Mouse (Mus musculus) neutrophil, adult 5-6 weeks (primary cell): ENCODE measurements around the gene Cant1. TPM values are rescaled to one million over a fixed set of nuclear protein-coding genes. Genes with fewer than 3 reads are reported as not detected.

Source experiments
- ATAC-seq: fragments of 151-379, 151-347 bp; 2 replicates; pipeline ENCODE4 v1.8.0; 2017; ENCODE audit warnings: mild to moderate bottlenecking, moderate TSS enrichment; ENCODE audit not compliant: insufficient number of reproducible peaks, poor library complexity, low FRiP score, severe bottlenecking; ENCODE audit errors: extremely low read depth
- total RNA-seq: library from RNA; stranded (forward); fragments of 200-1000 nt; gene quantifications from 2 replicates; pipeline ENCODE4 v1.2.3, GENCODE M21; 2017

The Cant1 gene
- total RNA-seq: 30.5 and 34.5 TPM in 2 replicates

- peak; percentile 90 for ATAC-seq
Measured at GRCm38 (mm10) chr11:118418834-118419504, at the start of gene Cant1. Gene Cant1, minus strand, starts transcription at chr11:118419086.

- ATAC-seq: no peak
Measured at GRCm38 (mm10) chr11:118467441-118468035, 48.7 kb upstream of the Cant1 start.

- no peak for ATAC-seq
Measured at GRCm38 (mm10) chr11:118460280-118460679, 41.4 kb upstream of the Cant1 start.

DNA sequence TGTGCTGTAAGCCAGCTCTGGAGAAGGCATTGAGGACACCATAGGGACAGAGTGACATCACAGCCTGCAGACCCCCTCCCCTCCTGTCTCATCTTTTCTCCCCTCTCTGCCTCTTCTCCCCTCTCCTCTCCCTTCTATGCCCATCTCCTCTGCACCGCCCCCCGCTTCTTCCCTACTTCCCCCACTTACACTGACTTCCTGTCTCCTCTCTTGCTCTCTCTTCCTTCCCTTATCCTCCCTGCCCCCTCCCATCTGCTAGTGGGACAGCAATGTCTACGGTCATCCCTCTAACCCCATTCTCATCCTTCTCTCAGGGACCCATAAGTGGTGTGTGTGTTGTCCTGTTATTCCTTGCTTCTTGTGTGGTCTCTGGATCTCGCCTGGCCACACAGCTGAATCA is 40.6 kb upstream of the Cant1 start:
- ATAC-seq: no peak

GRCm38 (mm10) chr11:118459051-118459450 is 40.2 kb upstream of the Cant1 start:
- 0 out of 2 replicates have a peak, but pooled peaks have one; percentile 13 for ATAC-seq

DNA sequence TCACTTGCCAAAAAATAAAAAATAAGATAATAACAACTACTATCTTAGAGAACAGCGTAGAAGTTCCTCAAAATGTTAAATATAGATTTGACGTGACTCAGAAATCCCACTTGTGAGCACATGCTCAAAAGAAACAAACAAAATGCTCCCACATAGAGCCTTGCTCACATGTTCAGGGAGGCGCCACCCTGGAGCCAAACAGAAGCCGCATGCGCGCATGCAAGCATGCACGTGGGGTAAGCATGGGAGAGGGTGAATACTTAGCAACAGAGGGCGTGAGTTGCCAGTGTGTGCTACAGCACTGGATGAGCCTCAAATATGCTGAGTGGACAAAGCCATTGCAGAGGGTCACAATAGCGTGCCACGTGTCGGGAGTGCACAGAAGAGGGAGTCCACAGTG is 38.1 kb upstream of the Cant1 start:
- ATAC-seq: no peak

- ATAC-seq: no peak
Measured at GRCm38 (mm10) chr11:118455788-118456187, 36.9 kb upstream of the Cant1 start.

GRCm38 (mm10) chr11:118453886-118454671 is 35.2 kb upstream of the Cant1 start:
- no peak for ATAC-seq

DNA sequence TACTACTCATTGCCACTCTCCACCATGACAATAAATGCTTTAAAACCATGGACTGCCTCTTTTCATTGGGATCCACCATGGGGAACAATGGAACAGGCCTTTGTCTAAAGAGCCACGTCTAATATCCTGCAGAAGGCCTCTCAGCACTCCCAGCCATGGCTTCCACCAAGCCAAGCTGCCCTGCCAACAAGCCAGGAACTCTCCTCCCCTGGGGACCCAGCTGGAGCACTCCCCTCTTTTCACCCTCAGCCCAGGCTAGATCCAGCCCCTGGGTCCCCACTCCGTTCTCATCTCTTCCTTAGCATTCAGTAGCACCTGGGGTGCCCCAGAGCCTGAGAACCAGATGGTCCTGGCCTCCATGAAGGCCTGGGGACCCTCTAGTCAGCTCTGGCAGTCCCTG is 34.1 kb upstream of the Cant1 start:
- no peak for ATAC-seq

GRCm38 (mm10) chr11:118451211-118451610 is 32.3 kb upstream of the Cant1 start:
- no peak for ATAC-seq

DNA sequence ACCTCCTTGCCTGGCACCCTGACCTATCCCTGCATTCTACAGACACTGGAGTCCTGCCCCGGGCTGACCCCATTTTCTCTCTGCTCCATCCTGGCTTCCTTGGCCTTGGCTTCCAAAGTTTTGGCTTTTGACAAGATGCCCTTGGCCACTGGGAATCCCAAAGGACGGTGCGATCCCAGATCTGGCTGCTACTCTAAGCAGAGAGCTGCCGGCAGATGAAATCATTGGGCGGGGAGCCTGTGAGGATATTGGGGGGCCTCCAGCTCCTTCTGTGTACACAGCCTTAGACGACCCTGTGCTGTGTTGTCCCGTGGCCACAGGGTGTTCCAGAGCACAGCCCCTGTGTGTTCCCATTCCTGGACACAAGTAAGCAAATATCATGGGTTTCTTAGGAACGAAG is 29.5 kb upstream of the Cant1 start:
- ATAC-seq: no peak

- no peak for ATAC-seq
Measured at GRCm38 (mm10) chr11:118447346-118447745, 28.5 kb upstream of the Cant1 start.

DNA sequence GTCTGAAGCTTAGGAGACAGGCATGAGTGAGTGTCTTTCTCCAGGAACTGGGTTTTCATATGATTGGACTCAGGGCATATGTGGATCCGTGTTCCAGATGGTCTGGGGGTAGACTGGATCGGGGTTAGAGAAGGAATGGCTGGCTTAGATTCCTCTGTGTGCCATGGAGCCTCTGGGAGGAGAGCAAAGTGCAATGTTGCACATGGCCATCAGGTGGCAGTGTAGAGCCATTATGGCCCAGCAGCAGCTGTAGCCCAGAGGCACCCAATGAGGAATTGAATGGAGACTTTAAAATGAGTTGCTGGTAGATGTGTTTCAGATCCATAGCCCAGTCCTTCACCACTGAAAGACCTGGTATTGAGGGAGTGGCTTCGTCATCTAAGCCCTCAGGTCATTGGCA is 27.0 kb upstream of the Cant1 start:
- peak; percentile 68 for ATAC-seq

GRCm38 (mm10) chr11:118443201-118443970 is 24.5 kb upstream of the Cant1 start:
- ATAC-seq: no peak

DNA sequence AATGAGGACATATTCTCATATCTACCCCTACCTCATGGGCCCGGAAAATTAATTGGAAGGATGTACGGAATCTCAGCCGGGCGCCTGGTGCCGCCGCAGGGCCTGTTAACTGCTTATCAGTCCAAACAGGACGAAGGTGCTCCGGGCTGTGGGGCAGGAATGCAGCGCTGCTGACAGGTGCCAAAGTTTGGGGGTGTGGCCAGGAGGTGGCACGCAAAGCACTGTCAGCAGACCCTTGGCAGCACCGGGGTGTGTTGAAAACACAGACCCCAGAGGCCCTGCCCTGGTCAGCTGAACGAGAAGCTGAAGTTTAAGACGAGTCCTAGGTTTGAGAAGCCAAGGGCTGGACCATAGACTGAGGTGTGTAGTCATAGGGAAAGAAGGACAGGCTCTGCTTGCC is 23.8 kb upstream of the Cant1 start:
- ATAC-seq: no peak

- ATAC-seq: no peak
Measured at GRCm38 (mm10) chr11:118438665-118439414, 20.0 kb upstream of the Cant1 start.

GRCm38 (mm10) chr11:118436471-118436935 is 17.6 kb upstream of the Cant1 start:
- no peak for ATAC-seq

DNA sequence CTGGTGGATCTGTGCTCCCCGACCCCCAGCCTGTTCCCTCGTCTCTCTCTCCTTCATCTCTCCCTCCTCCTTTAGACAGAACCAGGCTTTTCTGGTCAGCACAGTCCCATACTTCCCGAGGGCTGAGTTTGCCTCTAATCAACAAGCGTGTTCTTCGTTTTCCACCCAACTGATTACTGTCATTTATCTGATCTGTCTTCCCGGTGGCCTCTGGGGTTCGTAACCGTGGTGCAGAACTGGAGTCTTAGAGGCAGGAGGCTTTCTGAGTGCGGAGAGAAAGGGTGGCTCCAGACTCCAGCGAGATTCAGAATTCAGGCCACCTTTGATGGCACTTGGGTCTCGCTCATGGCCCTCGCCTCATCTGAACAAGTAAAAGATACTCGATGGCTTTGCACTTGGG is 15.2 kb upstream of the Cant1 start:
- ATAC-seq: no peak
